Mouse (Mus musculus) liver, embryonic 13.5 days (tissue): ENCODE results near the gene Pfn1. TPM values are rescaled to one million over a fixed set of nuclear protein-coding genes. Genes with fewer than 3 reads are reported as not detected.

Source experiments
- ATAC-seq: fragments of 200-750 bp; cut with Nextera tagmentation; 2 replicates; pipeline ENCODE4 v1.8.0; 2017; ENCODE audit warnings: low read depth, mild to moderate bottlenecking, moderate number of reproducible peaks, moderate library complexity
- DNase-seq: peaks from one replicate; pipeline ENCODE4 v3.0.0; 2022
- H3K27ac ChIP-seq: fragments of 300-500 bp; sonication (generic); 2 replicates; pipeline ENCODE4 v1.5.1; 2015; ENCODE audit warnings: moderate library complexity, mild to moderate bottlenecking, inconsistent platforms
- H3K27me3 ChIP-seq: fragments of 300-500 bp; sonication (generic); 2 replicates; pipeline ENCODE4 v1.6.1; 2015; ENCODE audit warnings: mild to moderate bottlenecking, inconsistent platforms
- H3K36me3 ChIP-seq: fragments of 300-500 bp; sonication (generic); 2 replicates; pipeline ENCODE4 v1.6.1; 2015; ENCODE audit warnings: mild to moderate bottlenecking, inconsistent platforms
- H3K4me1 ChIP-seq: fragments of 300-500 bp; sonication (generic); replicated peaks from 2 replicates; pipeline ENCODE4 v1.6.1; 2015; ENCODE audit warnings: inconsistent platforms
- H3K4me2 ChIP-seq: fragments of 300-500 bp; sonication (generic); 2 replicates; pipeline ENCODE4 v1.6.1; 2015; ENCODE audit warnings: inconsistent platforms, mild to moderate bottlenecking, moderate library complexity
- H3K4me3 ChIP-seq: fragments of 300-500 bp; sonication (generic); replicated peaks from 2 replicates; pipeline ENCODE4 v1.5.1; 2015; ENCODE audit warnings: mild to moderate bottlenecking, inconsistent platforms
- H3K9ac ChIP-seq: fragments of 300-500 bp; sonication (generic); 2 replicates; pipeline ENCODE4 v1.6.1; 2015; ENCODE audit warnings: mild to moderate bottlenecking, inconsistent platforms
- H3K9me3 ChIP-seq: fragments of 300-500 bp; sonication (generic); replicated peaks from 2 replicates; pipeline ENCODE4 v1.6.1; 2016; ENCODE audit warnings: inconsistent platforms
- WGBS: fragments of 180-500 bp; shearing (Covaris S2); methylation state at CpG from one replicate; pipeline ENCODE4 v1.1.7; 2015; ENCODE audit not compliant: insufficient replicate concordance; 5-methylcytosine and 5-hydroxymethylcytosine counted together
- polyA plus RNA-seq: library from polyadenylated mRNA; unstranded; fragments of >200 nt; fragmentation: Nextera tagmentation; extraction: Ambion mirVana; gene quantifications from 2 replicates; pipeline ENCODE4 v1.2.1, GENCODE M21; 2015

The Pfn1 gene
- polyA plus RNA-seq, 1 experiment from 2014 or later = 1,347 TPM

- Histone ChIP-seq H3K27me3 (no peaks in the 10 kb centered on the region), H3K9ac (peak overlapping the region; percentile 99), H3K4me2 (peak overlapping the region; percentile 98), H3K4me3 (peak overlapping the region; percentile 85), H3K9me3 (no peaks in the 10 kb centered on the region), H3K27ac (peak overlapping the region; percentile 99), H3K36me3 (peaks cover 40% of the 10 kb centered on the region), H3K4me1 (peaks cover 62% of the 10 kb centered on the region)
- 81% methylated on average over 12 of the region's 12 CpGs for WGBS
- DNase-seq (no peak), ATAC-seq (no peak)
Observed at GRCm38 (mm10) chr11:70645461-70646258, 8.8 kb downstream of the Pfn1 start.

GRCm38 (mm10) chr11:70644564-70645103 lies 9.8 kb downstream of the Pfn1 start:
- Histone ChIP-seq H3K4me1 (peaks cover 62% of the 10 kb centered on the region), H3K9ac (peak overlapping the region; percentile 99; the same call in 1 of the 2 replicates), H3K9me3 (no peaks in the 10 kb centered on the region), H3K27ac (no peak overlapping the region), H3K4me2 (peak overlapping the region; percentile 98; the same call in 1 of the 2 replicates), H3K4me3 (no peak overlapping the region), H3K27me3 (no peaks in the 10 kb centered on the region), H3K36me3 (peaks cover 30% of the 10 kb centered on the region)
- no peak for ATAC-seq
- no peak for DNase-seq
- WGBS = 88% methylated on average over 8 of the region's 8 CpGs

GRCm38 (mm10) chr11:70643051-70643450 lies 11.4 kb downstream of the Pfn1 start:
- ATAC-seq (no peak), DNase-seq (no peak)
- no peaks in the 10 kb centered on the region for H3K9me3 ChIP-seq
- WGBS = 81% methylated on average over 6 of the region's 6 CpGs
- no peaks in the 10 kb centered on the region for H3K27me3 ChIP-seq
- H3K4me3 ChIP-seq = no peak overlapping the region
- peaks cover 19% of the 10 kb centered on the region for H3K36me3 ChIP-seq
- peaks cover 62% of the 10 kb centered on the region for H3K4me1 ChIP-seq
- no peak overlapping the region for H3K9ac ChIP-seq
- 0 out of 2 replicates have a peak overlapping the region, but pooled peaks have one; percentile 6 for H3K27ac ChIP-seq
- H3K4me2 ChIP-seq = 0 out of 2 replicates have a peak overlapping the region, but pooled peaks have one; percentile 5

- Histone ChIP-seq H3K9ac (0 out of 2 replicates have a peak overlapping the region, but pooled peaks have one; percentile 7), H3K4me3 (no peak overlapping the region; the same call in 1 of the 2 replicates), H3K9me3 (no peaks in the 10 kb centered on the region), H3K27ac (peak overlapping the region; percentile 37), H3K4me1 (peaks cover 73% of the 10 kb centered on the region), H3K27me3 (no peaks in the 10 kb centered on the region), H3K36me3 (peaks cover 19% of the 10 kb centered on the region), H3K4me2 (no peak overlapping the region)
- WGBS = 59% methylated on average over 7 of the region's 7 CpGs
- DNase-seq = no peak
- ATAC-seq = no peak
Observed at GRCm38 (mm10) chr11:70641241-70641640, 13.2 kb downstream of the Pfn1 start.

DNA sequence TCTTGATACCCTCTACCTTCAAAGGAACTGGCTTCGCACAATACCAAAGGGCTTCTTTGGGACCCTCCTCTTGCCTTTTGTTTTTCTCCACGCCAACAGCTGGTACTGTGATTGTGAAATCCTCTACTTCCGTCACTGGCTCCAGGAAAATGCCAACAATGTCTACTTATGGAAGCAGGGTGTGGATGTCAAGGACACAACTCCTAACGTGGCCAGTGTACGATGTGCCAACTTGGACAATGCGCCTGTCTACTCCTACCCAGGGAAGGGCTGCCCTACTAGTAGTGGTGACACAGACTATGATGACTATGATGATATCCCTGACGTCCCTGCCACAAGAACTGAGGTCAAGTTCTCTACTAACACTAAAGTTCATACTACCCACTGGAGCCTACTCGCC lies 14.5 kb downstream of the Pfn1 start:
- Histone ChIP-seq H3K27me3 (no peaks in the 10 kb centered on the region), H3K9ac (peak overlapping the region; percentile 67), H3K9me3 (no peaks in the 10 kb centered on the region), H3K4me2 (peak overlapping the region; percentile 65), H3K4me1 (peaks cover 60% of the 10 kb centered on the region), H3K4me3 (peak overlapping the region; percentile 39; the same call in 1 of the 2 replicates), H3K27ac (peak overlapping the region; percentile 89; the same call in 1 of the 2 replicates), H3K36me3 (peaks cover 11% of the 10 kb centered on the region)
- 69% methylated on average over 8 of the region's 8 CpGs for WGBS
- DNase-seq (no peak), ATAC-seq (no peak)

DNA sequence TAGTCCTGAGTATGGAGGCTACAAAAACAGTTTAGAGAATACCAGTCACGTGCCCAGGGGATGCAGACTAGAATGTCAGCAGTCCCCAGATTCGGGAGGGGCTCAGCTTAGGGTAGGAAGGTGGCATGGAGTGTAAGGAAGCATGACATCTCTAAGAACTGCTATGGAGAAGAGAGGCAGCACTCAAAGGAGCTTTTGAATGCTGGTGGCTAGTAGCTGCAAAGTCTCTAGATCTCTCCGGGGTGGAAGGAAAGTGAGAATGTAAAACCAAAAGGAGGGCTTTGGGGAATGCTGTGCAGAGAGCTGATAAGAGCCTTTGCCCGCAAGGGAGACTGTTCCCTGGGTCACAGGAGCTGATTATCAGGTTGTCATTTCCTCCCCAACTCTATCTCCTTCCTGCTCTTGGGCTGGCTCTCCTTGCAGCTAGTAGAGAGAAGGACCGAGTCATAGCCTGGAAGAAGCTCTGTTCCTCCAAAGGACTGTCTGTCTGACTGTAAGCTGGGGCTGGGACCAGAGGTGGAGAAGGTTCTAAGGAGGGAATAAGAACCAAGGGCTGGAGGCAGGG lies 15.6 kb downstream of the Pfn1 start, which contains the start of gene Gp1ba:
Gene Gp1ba (plus strand): TSS at position 409 of the 565 bp plus-strand sequence.
- DNase-seq (peak; percentile 68), ATAC-seq (peak; percentile 94)
- peak within 1 kb of the TSS; percentile 89 for H3K27ac ChIP-seq
- H3K9me3 ChIP-seq = no peaks in the 10 kb centered on the region
- H3K36me3 ChIP-seq = no peaks in the 10 kb centered on the region
- no peaks in the 10 kb centered on the region for H3K27me3 ChIP-seq
- H3K9ac ChIP-seq = peak within 1 kb of the TSS; percentile 67
- 4% methylated on average over 5 of the region's 5 CpGs for WGBS
- H3K4me1 ChIP-seq = peaks cover 57% of the 10 kb centered on the region
- peak within 1 kb of the TSS; percentile 39 for H3K4me3 ChIP-seq
- peak within 1 kb of the TSS; percentile 65 for H3K4me2 ChIP-seq

GRCm38 (mm10) chr11:70638293-70638692 lies 16.2 kb downstream of the Pfn1 start:
- Histone ChIP-seq H3K27ac (peak overlapping the region; percentile 89), H3K27me3 (no peaks in the 10 kb centered on the region), H3K4me2 (peak overlapping the region; percentile 65), H3K9ac (peak overlapping the region; percentile 67), H3K4me1 (peaks cover 57% of the 10 kb centered on the region), H3K9me3 (no peaks in the 10 kb centered on the region), H3K4me3 (peak overlapping the region; percentile 39), H3K36me3 (no peaks in the 10 kb centered on the region)
- ATAC-seq (peak; percentile 13; the same call in 1 of the 2 replicates), DNase-seq (no peak)
- WGBS = 31% methylated on average over 1 of the region's 1 CpGs

DNA sequence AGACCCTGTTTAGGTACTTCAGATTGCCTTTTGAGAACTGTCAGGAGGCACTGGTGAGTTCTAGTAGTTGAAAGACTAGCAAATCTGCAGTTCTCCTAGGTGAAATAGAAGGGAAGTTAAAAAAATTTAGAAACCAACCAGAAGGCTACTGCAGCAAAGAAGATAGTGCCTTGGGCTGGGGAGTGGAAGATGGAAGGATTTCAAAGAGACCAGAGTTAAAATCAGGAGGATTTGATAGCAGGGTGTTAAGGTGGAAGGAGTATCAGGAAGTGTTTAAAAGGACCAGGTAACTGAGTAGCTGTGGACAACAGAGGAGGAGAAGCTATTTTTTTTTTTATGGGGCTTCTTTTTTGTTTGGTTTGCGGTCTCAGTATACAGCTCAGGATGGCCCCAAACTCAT lies 16.7 kb downstream of the Pfn1 start:
- WGBS = 70% methylated on average over 1 of the region's 1 CpGs
- ATAC-seq (no peak), DNase-seq (no peak)
- Histone ChIP-seq H3K36me3 (no peaks in the 10 kb centered on the region), H3K9me3 (no peaks in the 10 kb centered on the region), H3K27ac (peak overlapping the region; percentile 89), H3K9ac (peak overlapping the region; percentile 67), H3K27me3 (no peaks in the 10 kb centered on the region), H3K4me1 (peaks cover 57% of the 10 kb centered on the region), H3K4me2 (peak overlapping the region; percentile 65; the same call in 1 of the 2 replicates), H3K4me3 (no peak overlapping the region)

DNA sequence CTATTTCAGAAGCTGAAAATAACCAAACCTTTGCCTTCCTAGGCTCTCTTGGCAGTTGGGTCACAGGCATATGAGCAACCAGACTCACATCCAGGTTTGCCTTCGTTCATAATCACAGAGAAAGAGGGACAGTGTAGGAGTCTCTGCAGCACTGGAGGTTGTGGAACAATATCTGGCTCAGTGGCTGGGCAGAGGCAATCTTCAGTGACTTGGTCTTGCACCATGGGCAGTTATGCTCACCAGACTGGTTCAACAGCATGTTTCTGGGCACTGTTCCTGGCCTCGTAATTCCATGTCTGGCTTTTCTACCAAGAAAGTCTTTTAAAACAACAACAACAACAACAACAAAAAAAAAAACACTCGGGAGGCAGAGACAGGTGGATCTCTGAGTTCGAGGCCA lies 18.8 kb downstream of the Pfn1 start:
- WGBS = 69% methylated on average over 4 of the region's 4 CpGs

DNA sequence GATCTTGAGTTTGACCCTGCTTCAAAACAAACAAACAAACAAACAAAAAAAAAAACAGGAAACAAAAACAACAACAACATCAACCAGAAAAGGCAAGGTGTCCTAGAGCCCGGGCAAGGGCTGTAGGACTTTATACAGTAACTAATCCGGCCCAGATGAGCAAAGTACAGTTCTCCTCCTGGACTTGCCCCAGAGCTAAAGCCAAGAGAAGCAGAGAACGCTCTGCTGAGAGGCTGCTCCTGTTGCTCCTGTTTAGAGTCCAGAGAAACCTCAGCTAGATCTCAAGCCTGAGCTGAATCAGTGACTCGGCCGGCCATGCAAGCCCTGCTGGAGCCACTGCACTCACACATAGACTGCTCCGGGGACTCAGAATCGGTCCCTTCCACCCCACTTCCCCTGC lies 24.3 kb downstream of the Pfn1 start:
- Histone ChIP-seq H3K27ac (peak overlapping the region; percentile 63), H3K9me3 (no peaks in the 10 kb centered on the region), H3K4me1 (peaks cover 13% of the 10 kb centered on the region), H3K4me3 (no peak overlapping the region), H3K27me3 (no peaks in the 10 kb centered on the region), H3K36me3 (no peaks in the 10 kb centered on the region), H3K4me2 (no peak overlapping the region; the same call in 1 of the 2 replicates), H3K9ac (peak overlapping the region; percentile 47)
- DNase-seq (no peak), ATAC-seq (0 out of 2 replicates have a peak, but pooled peaks have one; percentile 42)
- WGBS = 29% methylated on average over 7 of the region's 7 CpGs

More for the DNA sequence above, 18.8 kb downstream of the Pfn1 start:
- Histone ChIP-seq H3K27ac (no peak overlapping the region; the same call in 1 of the 2 replicates), H3K4me2 (no peak overlapping the region), H3K4me1 (peaks cover 47% of the 10 kb centered on the region), H3K36me3 (no peaks in the 10 kb centered on the region), H3K27me3 (no peaks in the 10 kb centered on the region), H3K9ac (no peak overlapping the region), H3K4me3 (no peak overlapping the region), H3K9me3 (no peaks in the 10 kb centered on the region)
- ATAC-seq (no peak), DNase-seq (no peak)

GRCm38 (mm10) chr11:70629557-70629956 lies 24.9 kb downstream of the Pfn1 start:
- no peak overlapping the region for H3K9ac ChIP-seq
- ATAC-seq = no peak
- no peaks in the 10 kb centered on the region for H3K27me3 ChIP-seq
- 26% methylated on average over 5 of the region's 5 CpGs for WGBS
- H3K4me2 ChIP-seq = no peak overlapping the region
- no peaks in the 10 kb centered on the region for H3K36me3 ChIP-seq
- H3K27ac ChIP-seq = no peak overlapping the region
- DNase-seq = no peak
- no peak overlapping the region for H3K4me3 ChIP-seq
- H3K4me1 ChIP-seq = peaks cover 13% of the 10 kb centered on the region
- H3K9me3 ChIP-seq = no peaks in the 10 kb centered on the region
